Mouse (Mus musculus) thymus, adult 18-20 months (tissue): ENCODE data around the gene Gm28230.

ENCODE experiments used
- DNase-seq, 2 experiments: peaks; one replicate each; pipeline ENCODE4 v3.0.0; 2022; ENCODE audit warnings: mixed read lengths in 2 of 2

The Gm28230 gene

GRCm38 (mm10) chr2:74725171-74725570, 1.4 kb upstream of the Gm28230 start:
- DNase-seq = no peak

GRCm38 (mm10) chr2:74726973-74727639, 578 bp downstream of the Gm28230 start:
- DNase-seq = no peak

- DNase-seq = no peak
These were observed 1.2 kb downstream of the Gm28230 start for GRCm38 (mm10) chr2:74727640-74728302.

- no peak for DNase-seq
These were observed 1.8 kb downstream of the Gm28230 start for GRCm38 (mm10) chr2:74728303-74728680.

GRCm38 (mm10) chr2:74730331-74730730, 3.8 kb downstream of the Gm28230 start:
- DNase-seq = no peak

- no peak for DNase-seq
These were observed 4.5 kb downstream of the Gm28230 start for GRCm38 (mm10) chr2:74731055-74731454.

GRCm38 (mm10) chr2:74731799-74732512, 5.4 kb downstream of the Gm28230 start:
- DNase-seq = no peak

- no peak for DNase-seq
These were observed 6.2 kb downstream of the Gm28230 start for GRCm38 (mm10) chr2:74732513-74733316.

- no peak for DNase-seq
These were observed 6.8 kb downstream of the Gm28230 start for GRCm38 (mm10) chr2:74733317-74733661.

GRCm38 (mm10) chr2:74733765-74734164, 7.2 kb downstream of the Gm28230 start:
- no peak for DNase-seq

GRCm38 (mm10) chr2:74734451-74734850, 7.9 kb downstream of the Gm28230 start:
- DNase-seq = no peak

- DNase-seq = no peak
These were observed 8.7 kb downstream of the Gm28230 start for GRCm38 (mm10) chr2:74734996-74735811.

- no peak for DNase-seq
These were observed 9.5 kb downstream of the Gm28230 start for GRCm38 (mm10) chr2:74735851-74736687.

GRCm38 (mm10) chr2:74736688-74737577, 10.4 kb downstream of the Gm28230 start:
- DNase-seq = no peak

- DNase-seq = no peak
These were observed 11.1 kb downstream of the Gm28230 start for GRCm38 (mm10) chr2:74737578-74738070.

- DNase-seq = no peak
These were observed 12.3 kb downstream of the Gm28230 start for GRCm38 (mm10) chr2:74738623-74739475.

GRCm38 (mm10) chr2:74739476-74739800, 12.9 kb downstream of the Gm28230 start:
- no peak for DNase-seq

- DNase-seq = no peak
These were observed 13.3 kb downstream of the Gm28230 start for GRCm38 (mm10) chr2:74739869-74740268.
